Mouse (Mus musculus): Measurements from ENCODE around the gene Ttll7.

DNA sequence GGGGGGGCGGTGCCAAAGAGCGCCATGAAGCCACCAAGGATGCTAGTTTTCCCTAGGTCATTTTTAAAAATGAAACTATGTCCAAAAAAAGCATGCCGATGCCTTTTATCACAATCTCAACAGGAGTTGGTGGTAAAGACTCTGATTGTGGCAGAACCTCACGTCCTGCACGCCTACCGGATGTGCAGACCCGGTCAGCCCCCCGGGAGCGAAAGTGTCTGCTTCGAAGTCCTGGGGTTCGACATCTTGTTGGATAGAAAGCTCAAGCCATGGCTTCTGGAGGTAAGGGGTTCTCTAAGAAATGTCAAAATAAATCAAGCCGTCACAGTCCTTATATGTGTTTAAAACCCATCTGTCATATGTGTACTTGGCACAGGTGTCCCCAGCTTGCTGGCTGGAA is 60.9 kb downstream of the Ttll7 start:
- TF ChIP-seq CTCF (IDR thresholded peaks at IDR 0.05; ENCODE audit: low read depth): no peak
- TF ChIP-seq EP300 (IDR thresholded peaks at IDR 0.05; ENCODE audit: low read depth): no peak

Measured in liver, embryonic 14.5 days (tissue).